7 mouse cellular contexts compared by ENCODE assay signal in genomic region chr12:109068167-109068653, GRCm38 (mm10). TPM values are rescaled to one million over a fixed set of nuclear protein-coding genes. Genes with fewer than 3 reads are reported as not detected.
DNase-seq lines count a peak whose midpoint lies in the region; ATAC-seq and TF ChIP-seq lines count a peak whose summit lies in the region.

TSS of gene Begain (minus strand) at chr12:109068217.

- H3K4me2 ChIP-seq in liver, embryonic 11.5 days = peak within 1 kb of the TSS; percentile 77
- peak within 1 kb of the TSS; percentile 92 for H3K4me2 ChIP-seq in limb, embryonic 15.5 days
- H3K4me2 ChIP-seq in stomach, embryonic 14.5 days (replicated peaks; ENCODE audit: low read depth, low read length) = peak within 1 kb of the TSS; percentile 88

- peak within 1 kb of the TSS; percentile 66 for H3K9ac ChIP-seq in liver, embryonic 11.5 days (ENCODE audit: low read depth, low read length)
- H3K9ac ChIP-seq in limb, embryonic 15.5 days = peak within 1 kb of the TSS; percentile 78
- H3K9ac ChIP-seq in stomach, embryonic 14.5 days (replicated peaks; ENCODE audit: low read depth, low read length) = peak within 1 kb of the TSS; percentile 65

- H3K27me3 ChIP-seq in liver, embryonic 11.5 days (replicated peaks; ENCODE audit: control insufficient read depth, insufficient read depth, low read length) = peaks cover 12% of the 10 kb centered on the region
- H3K27me3 ChIP-seq in limb, embryonic 15.5 days = no peaks in the 10 kb centered on the region
- H3K27me3 ChIP-seq in stomach, embryonic 14.5 days (ENCODE audit: control insufficient read depth, insufficient read depth, low read length) = no peaks in the 10 kb centered on the region

- 0 out of 2 replicates have a peak, but pooled peaks have one; percentile 36 for TF ChIP-seq POLR2A in brain, embryonic 14.5 days (IDR thresholded peaks at IDR 0.05; ENCODE audit: borderline replicate concordance, extremely low read depth, insufficient read depth, insufficient read length, poor library complexity, severe bottlenecking)

- peak; percentile 25 for ATAC-seq in liver, embryonic 11.5 days (replicated peaks; ENCODE audit: low FRiP score)
- peak; percentile 21; the same call in 1 of the 2 replicates for ATAC-seq in granulocyte monocyte progenitor cell, adult 5-6 weeks (replicated peaks; ENCODE audit: poor library complexity, severe bottlenecking)
- ATAC-seq in limb, embryonic 15.5 days (ENCODE audit: insufficient number of reproducible peaks, low FRiP score, low TSS enrichment, low read depth) = peak; percentile 41; the same call in 1 of the 2 replicates
- peak; percentile 23 for ATAC-seq in stomach, embryonic 14.5 days (ENCODE audit: insufficient number of reproducible peaks, insufficient read depth, low FRiP score, low read depth)
- ATAC-seq in megakaryocyte-erythroid progenitor cell, adult 5-6 weeks (replicated peaks; ENCODE audit: low FRiP score, low TSS enrichment, poor library complexity, severe bottlenecking) = no peak

- DNase-seq in liver, embryonic 11.5 days (ENCODE audit: low spot score) = no peak
- DNase-seq in liver = no peak
- peak; percentile 17 for DNase-seq in brain, embryonic 14.5 days (ENCODE audit: low read depth)

- no peaks in the 10 kb centered on the region for H3K9me3 ChIP-seq in liver, embryonic 11.5 days (ENCODE audit: control insufficient read depth, low read length)
- no peaks in the 10 kb centered on the region for H3K9me3 ChIP-seq in limb, embryonic 15.5 days
- H3K9me3 ChIP-seq in stomach, embryonic 14.5 days (ENCODE audit: control insufficient read depth, low read depth, low read length) = no peaks in the 10 kb centered on the region

- H3K36me3 ChIP-seq in liver, embryonic 11.5 days (ENCODE audit: control insufficient read depth, insufficient read depth, low read length) = no peaks in the 10 kb centered on the region
- H3K36me3 ChIP-seq in limb, embryonic 15.5 days = no peaks in the 10 kb centered on the region
- H3K36me3 ChIP-seq in stomach, embryonic 14.5 days (ENCODE audit: control insufficient read depth, insufficient read depth, low read length) = no peaks in the 10 kb centered on the region

- no peak within 1 kb of the TSS; the same call in 1 of the 2 replicates for H3K27ac ChIP-seq in liver, embryonic 11.5 days (ENCODE audit: low read depth, low read length)
- H3K27ac ChIP-seq in limb, embryonic 15.5 days = peak within 1 kb of the TSS; percentile 79
- H3K27ac ChIP-seq in stomach, embryonic 14.5 days (ENCODE audit: low read length) = peak within 1 kb of the TSS; percentile 61; the same call in 1 of the 2 replicates

- TF ChIP-seq CTCF in brain, embryonic 14.5 days (IDR thresholded peaks at IDR 0.05; ENCODE audit: borderline replicate concordance, extremely low read depth, insufficient read depth, insufficient read length) = no peak

- WGBS in liver, embryonic 11.5 days = 2% methylated on average over 29 of the region's 48 CpGs
- 1% methylated on average over 43 of the region's 48 CpGs for WGBS in limb, embryonic 15.5 days
- 3% methylated on average over 29 of the region's 48 CpGs for WGBS in stomach, embryonic 14.5 days

- H3K4me1 ChIP-seq in liver, embryonic 11.5 days (replicated peaks; ENCODE audit: control insufficient read depth, insufficient read depth, low read length) = no peaks in the 10 kb centered on the region
- peaks cover 20% of the 10 kb centered on the region for H3K4me1 ChIP-seq in limb, embryonic 15.5 days
- H3K4me1 ChIP-seq in stomach, embryonic 14.5 days (ENCODE audit: control insufficient read depth, insufficient read depth, low read length) = peaks cover 10% of the 10 kb centered on the region; the same call in 1 of the 2 replicates

- H3K4me3 ChIP-seq in liver, embryonic 11.5 days (ENCODE audit: low read depth, low read length) = peak within 1 kb of the TSS; percentile 60
- H3K4me3 ChIP-seq in limb, embryonic 15.5 days = peak within 1 kb of the TSS; percentile 59
- H3K4me3 ChIP-seq in stomach, embryonic 14.5 days (ENCODE audit: low read depth, low read length) = peak within 1 kb of the TSS; percentile 49

RNA-seq across cellular contexts. Expression of gene Begain, which starts in this region (rescaled TPM):
- 2.2 and 3.2 TPM in 2 replicates for polyA plus RNA-seq in liver, embryonic 11.5 days (2014; fragmentation: Nextera tagmentation; extraction: Ambion mirVana)
- 65.9 and 96.3 TPM in 2 replicates for polyA plus RNA-seq in brain, embryonic 14.5 days (2012; rRNA removed)
- total RNA-seq in granulocyte monocyte progenitor cell, adult 5-6 weeks (2014; fragmentation: Nextera tagmentation) = 0.47 TPM in 1 of 2 replicates, not detected in the other
- total RNA-seq in granulocyte monocyte progenitor cell, adult 5-6 weeks (2017) = not detected in 2 replicates
- 10.2 and 10.9 TPM in 2 replicates for polyA plus RNA-seq in limb, embryonic 15.5 days (2015; fragmentation: Nextera tagmentation; extraction: Ambion mirVana)
- polyA plus RNA-seq in stomach, embryonic 14.5 days (2014; fragmentation: Nextera tagmentation; extraction: Ambion mirVana) = 20.1 and 23.4 TPM in 2 replicates
- total RNA-seq in megakaryocyte-erythroid progenitor cell, adult 5-6 weeks (2014; fragmentation: Nextera tagmentation) = not detected in 2 replicates
- 0.11 TPM in 1 of 2 replicates, not detected in the other for total RNA-seq in megakaryocyte-erythroid progenitor cell, adult 5-6 weeks (2017)

Comparison
In these comparisons a context has a peak if more than half of its experiments do, and no peak if none do; other contexts are left out.
1. Peak in ATAC-seq in granulocyte monocyte progenitor cell, adult 5-6 weeks; RNA of the gene not detected or under 1 TPM.